ENCODE assay signal across 29 mouse cellular contexts in the genomic region with DNA sequence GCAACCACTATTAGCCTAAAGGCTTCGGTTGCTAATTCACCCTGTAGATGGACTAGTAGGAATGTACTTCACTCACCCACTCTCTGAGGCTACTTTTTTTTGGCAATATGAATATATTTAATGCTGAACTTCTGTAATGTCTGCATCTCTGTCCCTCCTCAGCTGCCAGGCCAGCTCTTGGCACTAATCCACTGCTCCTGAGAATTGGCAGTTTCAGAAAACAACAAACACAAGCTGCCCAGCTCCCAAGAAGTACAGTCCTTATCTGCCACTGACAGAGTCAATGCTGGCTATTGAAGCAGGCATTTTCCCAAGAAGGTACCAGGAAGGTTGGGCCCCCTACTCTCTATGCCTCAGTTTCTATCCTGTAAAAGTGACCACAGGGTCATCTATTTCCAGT. TPM values are rescaled to one million over a fixed set of nuclear protein-coding genes. Genes with fewer than 3 reads are reported as not detected.
DNase-seq lines count a peak whose midpoint lies in the region; ATAC-seq lines count a peak whose summit lies in the region.
"Had no signal": no experiment of that assay in that cellular context is flagged by ENCODE, and none has a peak within 500 bp of the region (broad histone marks: within the 10 kb centered on the region; RNA-seq: fewer than 3 reads in every experiment).

No protein-coding gene starts in this region.

- H3K27ac ChIP-seq in liver, embryonic 16.5 days (ENCODE audit: low read length), result no peak overlapping the region
- no peak overlapping the region for H3K27ac ChIP-seq in hindbrain, embryonic 13.5 days
- H3K27ac ChIP-seq: forebrain, embryonic 10.5 days; forebrain, embryonic 15.5 days; hindbrain, postnatal 0 days; kidney, postnatal 0 days; limb, embryonic 13.5 days; midbrain, embryonic 12.5 days; neural tube, embryonic 12.5 days had no signal

- H3K36me3 ChIP-seq in liver, embryonic 16.5 days (ENCODE audit: control insufficient read depth, insufficient read depth), result no peaks in the 10 kb centered on the region
- no peaks in the 10 kb centered on the region for H3K36me3 ChIP-seq in hindbrain, embryonic 13.5 days
- H3K36me3 ChIP-seq: forebrain, embryonic 10.5 days; forebrain, embryonic 15.5 days; limb, embryonic 13.5 days; midbrain, embryonic 12.5 days; neural tube, embryonic 12.5 days had no signal

- peak; percentile 25 for DNase-seq in adrenal gland, postnatal 10 days
- DNase-seq in adrenal gland, postnatal 25 days, result no peak
- peak; percentile 10 for DNase-seq in left cerebral cortex, postnatal 4 days
- no peak for DNase-seq in left cerebral cortex, adult 9 months (ENCODE audit: low spot score in 2 of 2)
- DNase-seq in heart, adult 18-20 months, result no peak
- DNase-seq: cerebellum, adult 18-20 months; kidney, adult 8-10 months; kidney, postnatal 4 days; layer of hippocampus, adult 9-11 months; lung, adult 2 months; lung, postnatal 14 days; right cerebral cortex, adult 18-20 months; spleen, adult 18-20 months; thymus, adult 18-20 months; thymus, postnatal 25 days had no signal

- intact Hi-C loops in left cerebral cortex, postnatal 4 days (cut with DNase I), result no loop called here

- 0 out of 2 replicates have a peak, but pooled peaks have one; percentile 50 for ATAC-seq in erythroblast, adult 5-6 weeks (replicated peaks; ENCODE audit: low FRiP score, poor library complexity, severe bottlenecking)
- 0 out of 2 replicates have a peak, but pooled peaks have one; percentile 37 for ATAC-seq in liver, embryonic 16.5 days (ENCODE audit: low read depth)
- no peak for ATAC-seq in hindbrain, embryonic 13.5 days (ENCODE audit: low FRiP score)
- ATAC-seq: forebrain, embryonic 15.5 days; hindbrain, postnatal 0 days; intestine, embryonic 16.5 days; Patski had no signal

- H3K9ac ChIP-seq in liver, embryonic 16.5 days (ENCODE audit: low read depth, low read length), result no peak overlapping the region
- H3K9ac ChIP-seq in hindbrain, embryonic 13.5 days, result no peak overlapping the region
- H3K9ac ChIP-seq: forebrain, embryonic 15.5 days; limb, embryonic 13.5 days; midbrain, embryonic 12.5 days; neural tube, embryonic 12.5 days had no signal

- H3K4me2 ChIP-seq in liver, embryonic 16.5 days (ENCODE audit: low read depth, low read length), result no peak overlapping the region
- no peak overlapping the region for H3K4me2 ChIP-seq in hindbrain, embryonic 13.5 days
- H3K4me2 ChIP-seq: forebrain, embryonic 15.5 days; limb, embryonic 13.5 days; midbrain, embryonic 12.5 days; neural tube, embryonic 12.5 days had no signal

- H3K4me3 ChIP-seq in liver, embryonic 16.5 days (ENCODE audit: low read depth, low read length), result no peak overlapping the region
- no peak overlapping the region for H3K4me3 ChIP-seq in hindbrain, embryonic 13.5 days
- H3K4me3 ChIP-seq: forebrain, embryonic 10.5 days; forebrain, embryonic 15.5 days; limb, embryonic 13.5 days; midbrain, embryonic 12.5 days; myocyte; neural tube, embryonic 12.5 days had no signal

- no peaks in the 10 kb centered on the region for H3K9me3 ChIP-seq in liver, embryonic 16.5 days (replicated peaks; ENCODE audit: control insufficient read depth, low read length)
- no peaks in the 10 kb centered on the region for H3K9me3 ChIP-seq in hindbrain, embryonic 13.5 days
- H3K9me3 ChIP-seq: forebrain, embryonic 10.5 days; forebrain, embryonic 15.5 days; G1E; limb, embryonic 13.5 days; midbrain, embryonic 12.5 days; neural tube, embryonic 12.5 days had no signal

- H3K27me3 ChIP-seq in liver, embryonic 16.5 days (ENCODE audit: control insufficient read depth, insufficient read depth, low read depth, low read length), result no peaks in the 10 kb centered on the region
- H3K27me3 ChIP-seq in hindbrain, embryonic 13.5 days, result no peaks in the 10 kb centered on the region
- H3K27me3 ChIP-seq: forebrain, embryonic 15.5 days; limb, embryonic 13.5 days; midbrain, embryonic 12.5 days; neural tube, embryonic 12.5 days; Patski had no signal

- H3K4me1 ChIP-seq in liver, embryonic 16.5 days (ENCODE audit: control insufficient read depth, low read depth, low read length), result peaks cover 12% of the 10 kb centered on the region
- H3K4me1 ChIP-seq in hindbrain, embryonic 13.5 days (replicated peaks), result no peaks in the 10 kb centered on the region
- H3K4me1 ChIP-seq: forebrain, embryonic 10.5 days; forebrain, embryonic 15.5 days; limb, embryonic 13.5 days; midbrain, embryonic 12.5 days; neural tube, embryonic 12.5 days had no signal

- WGBS in liver, embryonic 16.5 days (ENCODE audit: insufficient replicate concordance), result 92% methylated on average over 1 of the region's 1 CpGs
- 95% methylated on average over 1 of the region's 1 CpGs for WGBS in hindbrain, embryonic 13.5 days

RNA-seq across cellular contexts. Expression of a gene that starts 53.0 kb away (rescaled TPM):
- 10 to 100 TPM; 35.3 to 39.4 TPM for total RNA-seq in adrenal gland, postnatal 10 days (2021)
- 24.7 and 25.2 TPM in 2 replicates for total RNA-seq in adrenal gland, postnatal 25 days (2021)
- 10 to 100 TPM; 28.9 to 36.1 TPM for total RNA-seq in left cerebral cortex, postnatal 4 days (2021)
- 2.7 and 9.4 TPM in 2 replicates for total RNA-seq in erythroblast, adult 5-6 weeks (2015; ENCODE audit: low replicate concordance)
- total RNA-seq in erythroblast, adult 5-6 weeks (2017; ENCODE audit: low replicate concordance), result 4.3 and 10.1 TPM in 2 replicates
- 4.2 and 4.3 TPM in 2 replicates for polyA plus RNA-seq in liver, embryonic 16.5 days (2015; fragmentation: Nextera tagmentation; extraction: Ambion mirVana)
- polyA plus RNA-seq in hindbrain, embryonic 13.5 days (2015; fragmentation: Nextera tagmentation; extraction: Ambion mirVana), result 13.9 and 14.0 TPM in 2 replicates
- total RNA-seq in heart, adult 18-20 months (2021), result 10 to 100 TPM; 27.0 to 29.6 TPM

RNA-seq across cellular contexts. Expression of a gene that starts 53.1 kb away (rescaled TPM):
- 10 to 100 TPM; 25.5 to 29.6 TPM for total RNA-seq in adrenal gland, postnatal 10 days (2021)
- total RNA-seq in adrenal gland, postnatal 25 days (2021), result 35.4 and 35.6 TPM in 2 replicates
- 10 to 100 TPM; 24.7 to 28.7 TPM for total RNA-seq in left cerebral cortex, postnatal 4 days (2021)
- 0.96 and 11.3 TPM in 2 replicates for total RNA-seq in erythroblast, adult 5-6 weeks (2015; ENCODE audit: low replicate concordance)
- total RNA-seq in erythroblast, adult 5-6 weeks (2017; ENCODE audit: low replicate concordance), result 1.0 and 7.5 TPM in 2 replicates
- 3.5 and 4.2 TPM in 2 replicates for polyA plus RNA-seq in liver, embryonic 16.5 days (2015; fragmentation: Nextera tagmentation; extraction: Ambion mirVana)
- 12.3 and 13.5 TPM in 2 replicates for polyA plus RNA-seq in hindbrain, embryonic 13.5 days (2015; fragmentation: Nextera tagmentation; extraction: Ambion mirVana)
- total RNA-seq in heart, adult 18-20 months (2021), result 10 to 100 TPM; 10.9 to 11.4 TPM

RNA-seq across cellular contexts. Expression of a gene that starts 57.7 kb away (rescaled TPM):
- total RNA-seq in adrenal gland, postnatal 10 days (2021), result 10 to 100 TPM in 1 of 2 experiments, 1 to 10 TPM in 1; 7.7 to 12.6 TPM
- total RNA-seq in adrenal gland, postnatal 25 days (2021), result 11.9 and 14.5 TPM in 2 replicates
- total RNA-seq in left cerebral cortex, postnatal 4 days (2021), result 10 to 100 TPM; 21.9 to 25.8 TPM
- total RNA-seq in erythroblast, adult 5-6 weeks (2015; ENCODE audit: low replicate concordance), result 5.0 and 16.5 TPM in 2 replicates
- 2.3 and 3.6 TPM in 2 replicates for total RNA-seq in erythroblast, adult 5-6 weeks (2017; ENCODE audit: low replicate concordance)
- 2.7 and 3.2 TPM in 2 replicates for polyA plus RNA-seq in liver, embryonic 16.5 days (2015; fragmentation: Nextera tagmentation; extraction: Ambion mirVana)
- polyA plus RNA-seq in hindbrain, embryonic 13.5 days (2015; fragmentation: Nextera tagmentation; extraction: Ambion mirVana), result 11.2 and 14.5 TPM in 2 replicates
- 1 to 10 TPM; 5.4 to 6.0 TPM for total RNA-seq in heart, adult 18-20 months (2021)

Comparison
In these comparisons a context has a peak if more than half of its experiments do, and no peak if none do; other contexts are left out.
1. DNase-seq: peak in adrenal gland, postnatal 10 days (single experiment) and left cerebral cortex, postnatal 4 days (single experiment); none in adrenal gland, postnatal 25 days (single experiment), left cerebral cortex, adult 9 months (0 of 2) and heart, adult 18-20 months (0 of 2).